Mouse (Mus musculus) CH12.LX (cell line): Measurements from ENCODE around the gene Rps27l.

Source experiments
- CTCF ChIP-seq, 2 experiments: IDR thresholded peaks in 1 of 2; conservative IDR thresholded peaks in 1 of 2; 2 replicates each; pipeline ENCODE4 v1.5.1; 2011 to 2012; ENCODE audit warnings: low read depth in 2 of 2, low read length in 2 of 2, improper control_type of control experiment in 1 of 2, inconsistent platforms in 1 of 2, mild to moderate bottlenecking in 1 of 2, moderate library complexity in 1 of 2
- E2F4 ChIP-seq: IDR thresholded peaks from 2 replicates; pipeline ENCODE4 v1.6.1; 2011; ENCODE audit warnings: low read depth, low read length, improper control_type of control experiment; ENCODE audit not compliant: insufficient replicate concordance
- KAT2A ChIP-seq: IDR thresholded peaks from 2 replicates; pipeline ENCODE4 v1.6.1; 2012; ENCODE audit warnings: low read length, improper control_type of control experiment, inconsistent platforms; ENCODE audit not compliant: insufficient replicate concordance
- MAFK ChIP-seq: IDR thresholded peaks from 2 replicates; pipeline ENCODE4 v1.6.1; 2011; ENCODE audit warnings: low read length, improper control_type of control experiment; ENCODE audit not compliant: insufficient replicate concordance
- MYC ChIP-seq: IDR thresholded peaks from 2 replicates; pipeline ENCODE4 v1.6.1; 2011; ENCODE audit warnings: low read depth, mild to moderate bottlenecking, improper control_type of control experiment, low read length
- POLR2A ChIP-seq: IDR thresholded peaks from 2 replicates; pipeline ENCODE4 v1.6.1; 2011; ENCODE audit warnings: low read depth, mild to moderate bottlenecking, improper control_type of control experiment, low read length
- POLR2AphosphoS2 ChIP-seq: IDR thresholded peaks from 2 replicates; pipeline ENCODE4 v1.6.1; 2011; ENCODE audit warnings: low read depth, low read length, improper control_type of control experiment
- USF2 ChIP-seq: conservative IDR thresholded peaks from 2 replicates; pipeline ENCODE4 v1.6.1; 2011; ENCODE audit warnings: low read depth, low read length, improper control_type of control experiment

- no peak for TF ChIP-seq CTCF (conservative IDR thresholded peaks at IDR 0.05 in 1 of 2, IDR thresholded peaks at IDR 0.05 in 1 of 2; ENCODE audit: low read depth in 2 of 2, low read length in 2 of 2)
- no peak for TF ChIP-seq MAFK
- no peak for TF ChIP-seq KAT2A
- TF ChIP-seq POLR2A = no peak
- no peak for TF ChIP-seq E2F4
- TF ChIP-seq MYC = no peak
- no peak for TF ChIP-seq POLR2AphosphoS2
- TF ChIP-seq USF2 = no peak
These were observed 39.9 kb upstream of the Rps27l start for GRCm38 (mm10) chr9:66905990-66906389.
